1 mouse cellular context compared by ENCODE assay signal in genomic region chr13:99093269-99093668, GRCm38 (mm10).
TF ChIP-seq lines count a peak whose summit lies in the region.

No protein-coding gene starts in this region.

TF ChIP-seq in CH12.LX, 34 proteins besides CTCF, POLR2A, EP300 and RAD21 (continued from another document):
- TF ChIP-seq ELF1 (IDR thresholded peaks at IDR 0.05; ENCODE audit: low read depth, low read length) (peak; percentile 57; the same call in 1 of the 2 replicates), RCOR1 (conservative IDR thresholded peaks at IDR 0.05; ENCODE audit: low read depth, low read length) (0 out of 2 replicates have a peak, but pooled peaks have one; percentile 47), MAX (IDR thresholded peaks at IDR 0.05; ENCODE audit: low read length) (peak; percentile 60), MEF2A (IDR thresholded peaks at IDR 0.05; ENCODE audit: borderline replicate concordance, low read depth, low read length) (peak; percentile 33; the same call in 1 of the 2 replicates), BHLHE40 (IDR thresholded peaks at IDR 0.05; ENCODE audit: low read depth, low read length) (peak; percentile 35; the same call in 1 of the 2 replicates), UBTF (IDR thresholded peaks at IDR 0.05; ENCODE audit: low read depth, low read length) (0 out of 2 replicates have a peak, but pooled peaks have one; percentile 31), MYC (IDR thresholded peaks at IDR 0.05; ENCODE audit: low read depth, low read length) (0 out of 2 replicates have a peak, but pooled peaks have one; percentile 29)
